Mouse (Mus musculus) midbrain, embryonic 15.5 days (tissue): ENCODE results near the gene Rabgap1l. TPM values are rescaled to one million over a fixed set of nuclear protein-coding genes. Genes with fewer than 3 reads are reported as not detected.

ENCODE experiments used
- ATAC-seq: fragments of 200-750 bp; cut with Nextera tagmentation; replicated peaks from 2 replicates; pipeline ENCODE4 v1.8.0; 2017; ENCODE audit warnings: moderate TSS enrichment
- H3K27ac ChIP-seq: fragments of 300-500 bp; sonication (generic); 2 replicates; pipeline ENCODE4 v1.5.1; 2015; ENCODE audit warnings: mild to moderate bottlenecking, inconsistent platforms
- H3K27me3 ChIP-seq: fragments of 300-500 bp; sonication (generic); replicated peaks from 2 replicates; pipeline ENCODE4 v1.6.1; 2015; ENCODE audit warnings: inconsistent platforms
- H3K36me3 ChIP-seq: fragments of 300-500 bp; sonication (generic); replicated peaks from 2 replicates; pipeline ENCODE4 v1.6.1; 2015; ENCODE audit warnings: inconsistent platforms
- H3K4me1 ChIP-seq: fragments of 300-500 bp; sonication (generic); 2 replicates; pipeline ENCODE4 v1.6.1; 2015; ENCODE audit warnings: inconsistent platforms
- H3K4me2 ChIP-seq: fragments of 300-500 bp; sonication (generic); 2 replicates; pipeline ENCODE4 v1.6.1; 2015; ENCODE audit warnings: inconsistent platforms, mild to moderate bottlenecking, moderate library complexity
- H3K4me3 ChIP-seq: fragments of 300-500 bp; sonication (generic); 2 replicates; pipeline ENCODE4 v1.5.1; 2015; ENCODE audit warnings: mild to moderate bottlenecking, inconsistent platforms
- H3K9ac ChIP-seq: fragments of 300-500 bp; sonication (generic); 2 replicates; pipeline ENCODE4 v1.6.1; 2015; ENCODE audit warnings: mild to moderate bottlenecking, inconsistent platforms
- H3K9me3 ChIP-seq: fragments of 300-500 bp; sonication (generic); 2 replicates; pipeline ENCODE4 v1.6.1; 2016; ENCODE audit warnings: inconsistent platforms
- WGBS: fragments of 180-500 bp; shearing (Covaris S2); methylation state at CpG from one replicate; pipeline ENCODE4 v1.1.7; 2015; ENCODE audit warnings: mixed read lengths; 5-methylcytosine and 5-hydroxymethylcytosine counted together
- polyA plus RNA-seq: library from polyadenylated mRNA; unstranded; fragments of >200 nt; fragmentation: Nextera tagmentation; extraction: Ambion mirVana; gene quantifications from 2 replicates; pipeline ENCODE4 v1.2.1, GENCODE M21; 2015

Gene Rabgap1l
- polyA plus RNA-seq, 1 experiment from 2014 or later = 38.3 TPM

GRCm38 (mm10) chr1:160805268-160805667, 12.3 kb upstream of the Rabgap1l start:
- Histone ChIP-seq H3K27ac (no peak overlapping the region), H3K4me2 (no peak overlapping the region), H3K36me3 (no peaks in the 10 kb centered on the region), H3K9me3 (no peaks in the 10 kb centered on the region), H3K4me3 (no peak overlapping the region), H3K9ac (no peak overlapping the region), H3K4me1 (no peaks in the 10 kb centered on the region), H3K27me3 (no peaks in the 10 kb centered on the region)
- 77% methylated on average over 2 of the region's 2 CpGs for WGBS
- ATAC-seq = no peak

GRCm38 (mm10) chr1:160799972-160800371, 7.0 kb upstream of the Rabgap1l start:
- Histone ChIP-seq H3K27ac (no peak overlapping the region), H3K9ac (no peak overlapping the region), H3K27me3 (no peaks in the 10 kb centered on the region), H3K4me2 (no peak overlapping the region), H3K4me1 (no peaks in the 10 kb centered on the region), H3K9me3 (no peaks in the 10 kb centered on the region), H3K36me3 (no peaks in the 10 kb centered on the region), H3K4me3 (no peak overlapping the region)
- no peak for ATAC-seq
- WGBS = 77% methylated on average over 3 of the region's 3 CpGs

- H3K4me1 ChIP-seq = peaks cover 11% of the 10 kb centered on the region
- 71% methylated on average over 2 of the region's 2 CpGs for WGBS
- ATAC-seq = no peak
- H3K27ac ChIP-seq = no peak overlapping the region
- no peak overlapping the region for H3K9ac ChIP-seq
- H3K36me3 ChIP-seq = no peaks in the 10 kb centered on the region
- no peaks in the 10 kb centered on the region for H3K27me3 ChIP-seq
- no peaks in the 10 kb centered on the region for H3K9me3 ChIP-seq
- H3K4me3 ChIP-seq = no peak overlapping the region
- no peak overlapping the region for H3K4me2 ChIP-seq
These were observed 2.0 kb upstream of the Rabgap1l start for GRCm38 (mm10) chr1:160795016-160795415.

GRCm38 (mm10) chr1:160793791-160794757, 1.1 kb upstream of the Rabgap1l start:
- H3K9ac ChIP-seq = no peak overlapping the region
- no peaks in the 10 kb centered on the region for H3K27me3 ChIP-seq
- WGBS = 77% methylated on average over 13 of the region's 13 CpGs
- peaks cover 11% of the 10 kb centered on the region for H3K4me1 ChIP-seq
- H3K4me3 ChIP-seq = no peak overlapping the region
- no peaks in the 10 kb centered on the region for H3K36me3 ChIP-seq
- no peaks in the 10 kb centered on the region for H3K9me3 ChIP-seq
- no peak overlapping the region for H3K27ac ChIP-seq
- H3K4me2 ChIP-seq = no peak overlapping the region
- ATAC-seq = no peak

- under 1% methylated on average over 47 of the region's 51 CpGs for WGBS
- no peaks in the 10 kb centered on the region for H3K9me3 ChIP-seq
- no peaks in the 10 kb centered on the region for H3K36me3 ChIP-seq
- peak overlapping the region; percentile 86 for H3K4me3 ChIP-seq
- peak; percentile 86 for ATAC-seq
- H3K27me3 ChIP-seq = no peaks in the 10 kb centered on the region
- peak overlapping the region; percentile 98 for H3K4me2 ChIP-seq
- peak overlapping the region; percentile 40 for H3K27ac ChIP-seq
- H3K4me1 ChIP-seq = peaks cover 11% of the 10 kb centered on the region
- H3K9ac ChIP-seq = peak overlapping the region; percentile 79
These were observed 790 bp downstream of the Rabgap1l start for GRCm38 (mm10) chr1:160792156-160792685.

- H3K27ac ChIP-seq = no peak overlapping the region
- peak overlapping the region; percentile 79 for H3K9ac ChIP-seq
- WGBS = 10% methylated on average over 20 of the region's 20 CpGs
- no peaks in the 10 kb centered on the region for H3K27me3 ChIP-seq
- no peaks in the 10 kb centered on the region for H3K36me3 ChIP-seq
- peak overlapping the region; percentile 86 for H3K4me3 ChIP-seq
- ATAC-seq = no peak; the same call in 1 of the 2 replicates
- peak overlapping the region; percentile 98 for H3K4me2 ChIP-seq
- peaks cover 11% of the 10 kb centered on the region for H3K4me1 ChIP-seq
- H3K9me3 ChIP-seq = no peaks in the 10 kb centered on the region
These were observed 1.4 kb downstream of the Rabgap1l start for GRCm38 (mm10) chr1:160791381-160792155.

- ATAC-seq = no peak
- Histone ChIP-seq H3K9ac (no peak overlapping the region), H3K27me3 (no peaks in the 10 kb centered on the region)
These were observed 2.4 kb downstream of the Rabgap1l start for GRCm38 (mm10) chr1:160790630-160791029.

GRCm38 (mm10) chr1:160789876-160790275, 3.1 kb downstream of the Rabgap1l start:
- H3K27me3 ChIP-seq = no peaks in the 10 kb centered on the region
- no peak overlapping the region for H3K9ac ChIP-seq
- ATAC-seq = no peak
- H3K36me3 ChIP-seq = no peaks in the 10 kb centered on the region
- H3K4me1 ChIP-seq = peaks cover 11% of the 10 kb centered on the region
- H3K4me2 ChIP-seq = no peak overlapping the region
- H3K27ac ChIP-seq = no peak overlapping the region
- no peaks in the 10 kb centered on the region for H3K9me3 ChIP-seq
- WGBS = 79% methylated on average over 3 of the region's 3 CpGs
- H3K4me3 ChIP-seq = no peak overlapping the region

More at GRCm38 (mm10) chr1:160790630-160791029, 2.4 kb downstream of the Rabgap1l start:
- Histone ChIP-seq H3K4me2 (no peak overlapping the region), H3K36me3 (no peaks in the 10 kb centered on the region), H3K9me3 (no peaks in the 10 kb centered on the region), H3K4me3 (no peak overlapping the region), H3K27ac (no peak overlapping the region), H3K4me1 (peaks cover 11% of the 10 kb centered on the region)

GRCm38 (mm10) chr1:160787926-160788325, 5.1 kb downstream of the Rabgap1l start:
- H3K27me3 ChIP-seq = no peaks in the 10 kb centered on the region
- H3K4me3 ChIP-seq = no peak overlapping the region
- no peak for ATAC-seq
- 75% methylated on average over 1 of the region's 1 CpGs for WGBS
- peaks cover 11% of the 10 kb centered on the region for H3K4me1 ChIP-seq
- no peak overlapping the region for H3K4me2 ChIP-seq
- no peak overlapping the region for H3K27ac ChIP-seq
- H3K9ac ChIP-seq = no peak overlapping the region
- H3K36me3 ChIP-seq = no peaks in the 10 kb centered on the region
- H3K9me3 ChIP-seq = no peaks in the 10 kb centered on the region

GRCm38 (mm10) chr1:160787164-160787563, 5.8 kb downstream of the Rabgap1l start:
- no peaks in the 10 kb centered on the region for H3K9me3 ChIP-seq
- WGBS = 89% methylated on average over 3 of the region's 3 CpGs
- no peak for ATAC-seq

GRCm38 (mm10) chr1:160786571-160786970, 6.4 kb downstream of the Rabgap1l start:
- no peak overlapping the region for H3K27ac ChIP-seq
- WGBS = 88% methylated on average over 3 of the region's 3 CpGs
- no peak overlapping the region for H3K4me3 ChIP-seq
- no peaks in the 10 kb centered on the region for H3K27me3 ChIP-seq
- peaks cover 6% of the 10 kb centered on the region for H3K4me1 ChIP-seq
- ATAC-seq = no peak
- no peaks in the 10 kb centered on the region for H3K36me3 ChIP-seq
- H3K9me3 ChIP-seq = no peaks in the 10 kb centered on the region
- no peak overlapping the region for H3K9ac ChIP-seq
- no peak overlapping the region for H3K4me2 ChIP-seq

More at GRCm38 (mm10) chr1:160787164-160787563, 5.8 kb downstream of the Rabgap1l start:
- Histone ChIP-seq H3K36me3 (no peaks in the 10 kb centered on the region), H3K4me2 (no peak overlapping the region), H3K27me3 (no peaks in the 10 kb centered on the region), H3K27ac (no peak overlapping the region), H3K9ac (no peak overlapping the region), H3K4me1 (peaks cover 11% of the 10 kb centered on the region), H3K4me3 (no peak overlapping the region)

GRCm38 (mm10) chr1:160785681-160786225, 7.3 kb downstream of the Rabgap1l start:
- H3K4me2 ChIP-seq = no peak overlapping the region
- 77% methylated on average over 4 of the region's 4 CpGs for WGBS
- H3K4me1 ChIP-seq = no peaks in the 10 kb centered on the region
- ATAC-seq = no peak
- H3K36me3 ChIP-seq = no peaks in the 10 kb centered on the region
- no peaks in the 10 kb centered on the region for H3K9me3 ChIP-seq
- no peak overlapping the region for H3K9ac ChIP-seq
- H3K4me3 ChIP-seq = no peak overlapping the region
- H3K27me3 ChIP-seq = no peaks in the 10 kb centered on the region
- no peak overlapping the region for H3K27ac ChIP-seq
